Mouse (Mus musculus) CD8-positive naive resting alpha-beta T cell, adult 2 months (primary cell): ENCODE data around the gene Mob3a.

Source experiments
- DNase-seq, 2 experiments: peaks; one replicate each; pipeline ENCODE4 v3.0.0; 2022; ENCODE audit warnings: low read depth in 2 of 2, low spot score in 2 of 2

The Mob3a gene

GRCm38 (mm10) chr10:80678601-80679377 lies 23.0 kb downstream of the Mob3a start:
- no peak for DNase-seq

GRCm38 (mm10) chr10:80677942-80678436 lies 23.8 kb downstream of the Mob3a start, which contains the start of gene Mknk2:
Mknk2 (minus strand) TSS chr10:80678112.
- peak; percentile 90 to 91 for DNase-seq

DNA sequence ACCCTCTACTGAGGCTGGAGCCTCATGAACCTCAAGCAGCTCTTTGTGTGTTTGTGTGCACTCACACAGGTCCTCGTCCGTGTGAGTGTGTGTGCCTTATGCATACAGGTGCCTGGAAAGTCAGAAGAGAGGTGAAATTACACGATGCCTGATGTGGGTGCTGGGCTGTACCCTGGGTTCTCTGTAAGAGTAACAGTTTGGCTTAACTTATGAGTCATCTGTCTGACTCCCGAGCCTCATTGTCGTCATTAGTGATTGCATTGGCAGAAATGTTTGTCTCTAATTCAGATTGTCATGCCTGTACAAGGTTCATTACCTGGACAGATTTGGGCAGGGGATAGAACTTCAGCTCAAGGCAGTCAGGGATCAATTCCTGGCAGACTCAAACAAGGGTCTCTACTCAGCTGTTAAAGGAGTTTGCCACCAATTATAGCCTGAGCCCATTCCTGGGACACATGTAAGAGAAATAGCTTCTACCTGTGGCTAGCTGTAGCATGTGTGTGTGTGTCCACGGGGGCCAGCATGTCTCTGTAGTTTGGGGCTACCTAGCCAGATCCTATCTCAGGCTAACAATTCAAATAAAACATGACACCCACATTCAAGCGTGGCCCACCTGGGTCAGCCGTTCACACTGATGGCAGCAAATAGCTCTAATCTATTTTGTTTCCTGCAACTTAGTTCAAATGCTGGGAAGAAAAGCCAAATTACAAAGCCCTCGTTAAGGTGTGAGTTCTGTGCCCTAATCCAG lies 24.5 kb downstream of the Mob3a start:
- DNase-seq, result no peak

GRCm38 (mm10) chr10:80676198-80676928 lies 25.4 kb downstream of the Mob3a start:
- peak; percentile 99 for DNase-seq

DNA sequence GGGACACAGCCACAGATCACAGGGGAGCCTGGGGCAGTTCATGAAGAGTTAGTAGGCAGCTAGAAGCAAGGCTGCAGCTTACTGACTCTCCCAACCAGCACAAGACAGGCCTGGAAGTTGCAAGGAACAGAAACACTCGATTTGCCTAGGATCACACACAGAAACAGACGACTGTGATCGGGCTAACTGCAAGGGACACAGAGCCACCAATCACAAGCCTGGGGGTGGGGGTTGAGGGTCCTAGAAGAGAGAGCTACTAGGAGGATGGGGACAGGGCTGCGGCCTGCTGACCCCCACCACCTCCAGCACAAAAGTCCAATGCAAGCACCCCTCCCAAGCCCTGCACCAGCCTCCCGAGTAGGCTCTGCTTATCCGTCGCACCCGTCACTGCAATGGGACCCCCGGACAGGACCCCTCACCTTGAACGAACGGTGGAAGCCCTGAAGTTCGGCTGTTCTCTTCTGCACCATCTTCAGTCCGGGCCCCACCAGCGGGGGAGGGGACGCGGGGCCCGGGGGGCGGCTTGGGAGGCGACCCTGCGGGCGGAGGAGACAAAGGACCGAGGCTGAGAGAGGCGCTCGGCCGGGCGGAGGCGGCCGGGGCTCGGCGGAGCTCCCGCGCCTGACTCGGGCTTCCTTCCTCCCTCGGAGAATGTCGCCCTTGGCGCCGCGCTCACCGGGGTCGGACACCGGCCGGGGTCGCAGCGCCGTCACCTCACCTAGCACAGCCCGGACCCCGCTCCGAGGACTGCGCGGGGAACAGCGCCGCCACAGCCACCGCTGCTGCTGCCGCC lies 26.2 kb downstream of the Mob3a start:
- DNase-seq, result no peak

- no peak for DNase-seq
These were observed 26.8 kb downstream of the Mob3a start for GRCm38 (mm10) chr10:80674851-80675404.

DNA sequence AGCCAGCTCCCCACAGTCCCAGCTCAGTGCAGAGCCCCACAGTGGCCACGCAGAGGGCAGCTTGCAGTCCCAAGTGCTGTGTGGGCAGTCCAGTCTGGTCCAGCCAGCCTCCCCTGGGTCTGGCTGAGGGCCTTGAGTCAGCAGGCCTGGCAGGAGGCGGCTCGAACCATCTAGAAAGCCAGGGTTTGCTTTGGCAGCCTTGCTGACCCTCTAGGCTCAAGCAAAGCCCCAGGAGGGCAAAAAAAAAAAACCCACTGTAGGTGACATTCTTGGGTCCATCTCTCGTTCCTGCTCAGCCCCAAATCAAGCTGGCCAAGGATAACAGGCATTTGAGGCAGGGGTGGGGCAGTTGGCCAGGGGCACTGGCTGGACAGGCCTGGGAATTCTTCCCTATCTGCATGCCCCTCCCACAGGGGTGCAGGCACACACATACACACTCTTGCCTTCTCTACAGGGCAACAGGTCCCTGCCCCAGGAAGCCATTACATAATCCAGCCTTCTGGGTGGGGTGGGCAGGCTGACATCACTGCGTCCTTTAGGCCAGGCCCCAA lies 27.5 kb downstream of the Mob3a start:
- DNase-seq, result no peak

GRCm38 (mm10) chr10:80673690-80674089 lies 28.1 kb downstream of the Mob3a start:
- no peak for DNase-seq

DNA sequence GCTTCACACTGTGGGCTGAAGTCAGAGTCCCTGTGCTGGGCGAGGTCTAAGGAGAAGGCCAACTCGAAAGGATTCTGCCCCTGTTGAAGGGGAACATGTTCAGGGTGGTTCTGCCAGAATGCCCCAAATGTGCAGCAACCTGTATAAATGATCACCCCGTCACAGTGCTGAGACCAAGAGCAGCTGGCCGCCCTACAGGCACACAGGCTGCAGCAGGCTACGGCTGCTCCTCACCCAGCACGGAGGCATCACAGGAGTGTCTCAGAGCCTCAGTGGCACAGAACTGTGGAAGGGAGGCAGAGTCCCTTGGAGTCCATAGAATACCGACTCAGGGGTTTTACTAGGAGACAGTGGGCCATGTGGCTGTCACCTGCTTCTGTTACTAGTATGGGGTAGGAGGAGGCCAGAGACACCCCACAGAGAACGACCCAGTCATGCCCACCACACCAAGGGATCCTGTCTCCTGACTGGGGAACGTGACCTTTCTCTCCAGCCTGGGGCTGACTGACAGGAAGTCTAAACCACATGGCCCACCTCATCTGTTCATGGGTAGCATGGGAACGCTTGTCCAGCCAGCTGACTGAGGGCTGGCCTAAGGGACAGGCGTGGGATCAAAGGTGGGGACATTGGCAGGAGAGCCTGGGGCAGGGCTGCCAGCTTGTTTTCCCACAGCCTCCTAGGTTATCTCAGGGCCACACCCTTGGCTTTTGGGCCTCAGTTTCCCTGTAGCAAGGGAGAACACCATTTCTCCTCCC lies 29.7 kb downstream of the Mob3a start:
- DNase-seq, result no peak

DNA sequence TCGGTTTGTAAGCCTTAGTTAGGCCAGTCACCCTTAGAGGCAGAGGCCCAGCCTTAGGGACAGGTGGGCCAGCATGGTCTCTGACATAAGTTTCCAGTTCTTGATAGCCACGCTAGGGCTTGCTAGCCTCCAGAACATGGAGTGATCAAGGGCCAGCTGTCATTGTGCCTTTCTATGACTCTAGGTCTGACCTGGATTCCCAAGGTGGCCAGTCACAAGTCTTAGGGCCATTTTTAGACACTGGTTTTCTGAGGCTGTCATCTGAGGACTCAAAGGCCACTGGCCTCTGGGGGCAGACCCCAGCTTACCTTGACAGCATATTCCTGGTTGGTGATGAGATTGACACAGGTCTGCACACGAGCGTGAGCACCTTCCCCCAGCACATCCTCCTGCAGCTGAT lies 30.5 kb downstream of the Mob3a start:
- DNase-seq, result no peak

GRCm38 (mm10) chr10:80670531-80670930 lies 31.2 kb downstream of the Mob3a start:
- DNase-seq, result no peak

GRCm38 (mm10) chr10:80669737-80670485 lies 31.9 kb downstream of the Mob3a start:
- DNase-seq, result no peak

DNA sequence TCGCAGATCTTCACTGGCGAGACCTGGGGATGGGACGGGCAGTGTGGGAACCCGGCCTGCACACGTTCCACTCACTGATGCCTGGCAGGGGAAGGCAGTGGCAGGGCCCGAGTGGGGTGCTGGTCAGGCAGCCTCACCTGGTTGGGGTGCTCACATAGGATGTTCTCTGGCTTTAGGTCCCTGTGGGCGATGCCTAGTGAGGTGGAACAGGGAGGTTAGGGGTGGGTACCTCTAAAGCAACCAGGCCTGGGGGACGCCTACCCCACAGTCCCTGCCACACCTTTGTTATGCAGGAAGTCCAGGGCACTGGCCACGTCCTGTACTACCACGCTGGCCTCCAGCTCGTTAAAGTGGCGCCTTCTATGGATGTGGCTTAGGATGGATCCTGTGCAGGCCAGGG lies 32.8 kb downstream of the Mob3a start:
- DNase-seq, result no peak

GRCm38 (mm10) chr10:80668614-80669013 lies 33.2 kb downstream of the Mob3a start:
- no peak for DNase-seq

- no peak for DNase-seq
These were observed 34.9 kb downstream of the Mob3a start for GRCm38 (mm10) chr10:80666837-80667412.

DNA sequence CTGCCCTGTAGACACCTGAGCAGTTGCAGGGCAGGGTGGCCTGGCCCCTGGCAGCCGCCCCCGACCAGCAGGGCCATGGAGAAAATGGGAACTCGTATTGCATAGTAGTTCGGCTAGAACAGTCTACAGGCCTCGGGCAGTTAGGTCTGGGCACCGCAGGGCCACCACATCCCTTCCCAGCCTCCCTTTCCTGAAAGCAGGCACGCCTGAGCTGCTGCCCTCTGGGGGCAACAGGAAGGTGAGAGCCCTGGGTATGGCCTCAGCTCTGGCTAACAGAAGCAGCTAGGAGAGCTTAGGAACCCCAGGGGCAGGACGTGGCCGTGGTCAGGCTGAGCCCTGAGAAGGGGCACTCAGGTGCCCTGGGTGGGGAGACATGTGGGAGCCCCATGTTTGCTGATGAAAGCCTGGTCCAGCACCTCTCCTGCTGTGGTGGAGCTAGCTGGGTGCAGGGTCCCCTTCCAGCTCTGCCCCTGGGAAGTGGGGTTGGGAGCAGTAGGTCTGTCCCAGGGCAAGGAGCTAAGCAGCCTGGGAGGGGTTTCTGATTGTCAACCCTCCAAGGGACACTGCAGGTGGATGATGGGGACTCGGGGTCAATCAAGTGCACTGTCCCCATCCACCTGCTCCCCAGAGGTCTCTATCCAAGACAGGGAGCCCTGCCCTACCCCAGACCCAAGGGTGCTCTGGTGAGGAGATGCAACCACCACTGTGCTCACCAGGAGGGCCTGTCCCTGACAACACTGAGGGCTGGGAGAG lies 35.6 kb downstream of the Mob3a start:
- DNase-seq, result no peak

- no peak for DNase-seq
These were observed 36.3 kb downstream of the Mob3a start for GRCm38 (mm10) chr10:80665459-80665858.

GRCm38 (mm10) chr10:80665016-80665380 lies 36.8 kb downstream of the Mob3a start:
- no peak for DNase-seq
